Mouse (Mus musculus): ENCODE results near the gene Slc41a3.
"Not testable (repeated sequence)": the region's sequence is repeated elsewhere in the genome, so short reads cannot be mapped to it uniquely, and the experiment has no call there.

The Slc41a3 gene

DNA sequence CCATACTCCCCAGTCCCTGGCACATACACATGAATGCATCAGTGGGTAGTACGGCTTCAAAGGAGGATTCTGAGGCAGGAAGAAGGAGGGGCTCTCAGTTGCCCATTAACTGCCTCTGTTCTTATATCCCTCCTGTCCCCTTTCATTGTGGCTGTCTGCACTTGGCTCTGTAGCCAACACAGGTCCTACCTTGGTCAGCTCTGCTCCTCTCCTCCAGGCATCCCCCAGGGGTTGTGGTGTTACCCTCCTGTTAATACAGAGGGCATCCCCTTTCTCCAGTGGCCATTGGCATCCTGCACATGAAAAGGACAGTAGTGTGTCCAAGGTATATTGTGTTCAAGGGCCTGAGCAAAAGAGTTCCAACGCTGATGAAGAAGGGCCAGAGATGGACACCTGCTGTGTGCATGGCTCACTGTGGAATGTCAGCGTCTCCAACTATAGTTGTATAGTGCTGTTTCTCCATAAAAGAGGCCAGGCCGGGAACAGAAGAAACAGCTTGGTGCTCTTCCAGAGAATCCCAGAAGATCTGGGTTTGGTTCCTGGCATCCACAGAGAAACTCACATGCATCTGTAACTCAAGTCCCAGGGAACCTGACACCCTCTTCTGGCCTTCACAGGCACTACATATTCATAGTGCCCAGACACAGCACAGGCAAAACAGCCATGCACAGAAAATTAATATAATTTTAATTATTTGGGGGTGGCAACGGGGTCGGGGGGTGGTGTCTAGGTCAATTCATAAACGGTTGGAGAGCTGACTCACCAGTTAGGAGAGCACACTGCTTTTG, 20.9 kb downstream of the Slc41a3 start:
- no peak for DNase-seq

DNA sequence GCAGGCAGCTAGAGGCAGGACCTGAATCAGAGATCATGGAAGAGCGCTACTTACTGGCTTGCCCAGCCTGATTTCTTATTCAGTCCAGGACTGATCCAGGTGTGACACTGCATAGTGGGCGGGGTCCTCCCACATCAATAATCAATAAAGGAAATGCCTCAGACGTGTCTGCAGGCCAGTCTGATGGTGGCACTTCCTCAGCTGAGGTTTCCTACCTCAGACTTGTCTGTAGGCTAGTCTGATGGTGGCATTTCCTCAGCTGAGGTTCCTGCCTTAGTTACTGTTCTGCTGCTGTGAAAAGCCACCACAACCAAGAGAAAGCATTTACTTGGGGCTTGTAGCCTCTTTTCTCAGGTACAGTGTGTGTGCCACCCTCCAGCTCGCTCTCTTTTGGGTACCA, 23.0 kb downstream of the Slc41a3 start:
- DNase-seq = no peak

DNA sequence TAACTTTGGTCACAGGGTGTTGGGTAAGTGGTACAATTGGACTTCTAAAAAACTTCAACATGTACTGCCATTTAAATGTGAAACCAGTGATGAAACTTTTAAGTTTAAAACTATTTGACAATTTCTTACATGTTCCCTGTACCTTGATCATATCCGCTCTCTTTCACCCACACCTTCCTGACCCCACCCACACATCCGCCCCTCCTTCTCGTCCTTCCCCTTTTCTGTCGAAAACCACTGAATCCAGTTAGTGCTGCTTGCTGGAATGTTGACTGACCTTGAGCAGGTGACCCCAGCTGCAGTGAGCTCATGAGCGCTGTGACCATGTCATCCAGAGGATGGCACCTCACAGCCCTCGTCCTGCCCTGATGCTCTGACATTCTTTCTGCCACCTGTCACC, 25.0 kb downstream of the Slc41a3 start:
- no peak for DNase-seq

DNA sequence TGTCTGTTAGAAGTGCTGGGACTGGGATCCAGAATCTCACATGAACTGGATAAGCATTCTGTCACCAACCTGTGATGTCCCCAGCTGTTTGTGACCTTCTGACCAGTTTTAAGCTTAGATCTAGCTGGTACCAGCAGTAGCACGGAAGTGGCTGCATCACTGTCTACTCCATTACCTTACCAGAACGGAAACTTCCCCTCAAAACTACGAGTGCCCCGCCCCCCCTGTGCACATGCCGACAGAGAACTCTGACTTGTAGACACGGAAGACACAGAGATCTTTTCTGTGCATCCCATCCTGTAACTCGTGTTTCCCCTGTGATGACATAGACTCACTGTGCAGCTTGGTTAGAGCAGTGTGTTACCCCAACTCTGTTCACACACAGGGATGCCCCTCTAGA, 25.9 kb downstream of the Slc41a3 start:
- DNase-seq = no peak

DNA sequence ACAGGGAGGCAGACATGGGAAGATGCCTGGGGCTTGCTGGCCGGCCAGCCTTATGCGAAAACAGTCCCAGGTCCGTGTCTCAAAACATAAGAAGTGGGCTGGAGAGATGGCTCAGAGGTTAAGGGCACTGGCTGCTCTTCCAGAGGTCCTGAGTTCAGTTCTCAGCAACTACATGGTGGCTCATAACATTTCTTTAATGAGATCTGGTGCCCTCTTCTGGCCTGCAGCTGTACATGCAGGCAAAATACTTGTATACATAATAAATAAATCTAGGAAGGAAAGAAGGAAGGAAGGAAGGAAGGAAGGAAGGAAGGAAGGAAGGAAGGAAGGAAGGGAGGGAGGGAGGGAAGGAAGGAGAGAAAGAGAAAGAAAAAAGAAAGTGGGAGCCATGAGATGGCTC, 28.0 kb downstream of the Slc41a3 start:
- DNase-seq = not testable (repeated sequence)

DNA sequence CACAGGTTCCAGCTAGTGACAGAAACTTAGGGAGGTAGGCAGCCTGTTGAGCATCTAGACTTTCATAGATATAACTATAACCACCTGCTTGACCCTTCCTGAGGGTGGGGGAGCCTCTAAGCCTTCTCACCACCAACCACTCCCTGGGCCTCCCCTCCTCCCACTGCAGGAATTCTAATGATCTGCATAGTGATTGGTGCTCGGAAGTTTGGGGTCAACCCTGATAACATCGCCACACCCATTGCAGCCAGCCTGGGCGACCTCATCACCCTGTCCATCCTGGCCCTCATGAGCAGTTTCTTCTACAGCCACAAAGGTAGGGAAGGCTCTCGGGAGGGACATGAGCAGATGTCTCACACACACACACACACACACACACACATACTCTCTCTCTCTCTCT, 30.6 kb downstream of the Slc41a3 start:
- no peak for DNase-seq

DNA sequence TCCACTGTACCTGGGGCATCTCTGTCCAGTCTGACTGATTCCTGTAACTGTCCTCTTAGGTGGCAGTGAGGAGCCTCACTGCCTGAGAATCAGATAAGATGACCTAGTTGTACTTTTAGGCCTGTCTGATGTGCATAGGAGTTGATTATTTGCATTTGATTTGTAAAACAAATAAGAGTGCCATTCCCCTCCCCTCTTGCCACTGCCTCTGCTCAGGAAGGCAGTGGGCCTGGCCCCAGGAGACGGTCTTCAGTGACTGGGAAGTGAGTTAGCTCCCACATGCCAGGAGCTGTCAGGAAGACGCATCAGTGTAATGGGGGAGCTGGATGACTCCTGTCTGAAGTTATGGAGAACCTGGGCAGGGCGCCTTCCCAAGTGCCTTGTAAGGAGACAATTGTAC, 31.1 kb downstream of the Slc41a3 start:
- DNase-seq = no peak

DNA sequence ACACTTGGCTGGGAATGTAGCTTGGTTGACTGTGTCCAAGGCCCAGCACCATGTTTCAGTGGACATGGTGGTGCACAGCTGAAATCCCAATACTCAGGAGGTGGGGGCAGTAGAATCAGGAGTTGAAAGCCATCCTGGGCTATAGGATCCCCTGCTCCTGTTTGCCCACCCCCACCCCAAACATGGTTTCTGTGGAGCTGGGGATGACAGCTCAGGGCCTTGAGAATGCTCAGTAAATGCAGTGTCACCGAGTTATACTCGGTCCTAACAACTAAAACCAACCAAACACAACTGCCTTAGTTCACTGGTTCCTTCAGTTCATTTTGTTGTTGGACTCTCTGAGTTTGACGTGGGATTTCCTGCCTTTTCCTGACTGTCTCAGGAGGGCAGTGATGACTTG, 38.5 kb downstream of the Slc41a3 start:
- no peak for DNase-seq

DNA sequence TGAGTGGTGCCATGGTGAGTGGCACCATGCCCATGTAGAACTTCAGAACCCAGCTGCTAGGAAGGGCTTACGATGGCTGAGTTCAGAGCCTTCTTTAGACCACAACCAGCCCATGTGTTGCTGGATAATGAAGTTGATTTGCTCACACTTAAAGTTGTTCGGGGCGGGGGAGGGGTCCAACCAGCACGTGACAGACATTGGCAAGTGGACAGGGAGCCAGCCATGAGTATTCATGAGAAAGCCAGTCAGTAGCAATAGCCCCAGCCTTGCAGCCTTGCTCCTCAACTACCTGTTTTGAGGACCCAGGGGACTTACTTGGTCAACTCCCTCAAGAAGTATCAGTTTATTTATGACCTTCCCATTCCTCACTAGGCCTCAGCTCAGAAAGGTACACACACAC, 40.4 kb downstream of the Slc41a3 start:
- DNase-seq = no peak

DNA sequence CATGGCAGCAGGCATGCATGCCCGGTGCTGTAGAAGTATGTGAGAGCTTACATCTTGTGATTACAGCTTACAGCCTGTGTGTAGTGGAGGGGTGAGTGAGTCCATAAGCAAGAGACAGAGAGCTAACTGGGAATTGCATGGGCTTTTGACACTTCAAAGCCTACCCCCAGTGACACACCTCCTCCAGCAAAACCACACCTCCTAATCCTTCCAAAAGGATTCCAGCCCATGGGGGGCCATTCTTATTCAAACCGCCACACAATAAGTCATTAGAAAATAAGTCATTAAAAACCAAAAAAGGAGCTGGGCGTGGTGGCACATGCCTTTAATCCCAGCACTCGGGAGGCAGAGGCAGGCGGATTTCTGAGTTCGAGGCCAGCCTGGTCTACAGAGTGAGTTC, 43.9 kb downstream of the Slc41a3 start:
- DNase-seq = no peak

DNA sequence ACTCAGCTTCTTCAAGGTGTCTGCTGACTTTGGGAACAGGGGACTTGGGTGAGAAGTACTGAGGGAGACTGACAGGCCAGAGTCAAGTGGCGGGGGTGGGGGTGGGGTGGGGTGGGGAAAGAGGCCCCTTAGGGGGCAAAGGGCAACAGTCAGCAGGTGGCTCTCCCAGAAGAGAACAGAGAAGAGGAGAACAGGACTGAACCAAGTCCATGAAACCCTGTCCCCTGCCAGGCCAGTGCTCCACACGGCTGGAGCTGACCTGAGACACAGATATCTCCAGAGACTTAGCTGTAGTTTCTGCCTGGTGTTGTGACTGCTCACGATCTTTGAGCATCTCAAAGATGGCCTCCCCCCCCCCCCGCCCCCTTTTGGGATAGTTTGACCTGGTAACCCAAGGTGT, 44.8 kb downstream of the Slc41a3 start:
- DNase-seq = no peak

DNA sequence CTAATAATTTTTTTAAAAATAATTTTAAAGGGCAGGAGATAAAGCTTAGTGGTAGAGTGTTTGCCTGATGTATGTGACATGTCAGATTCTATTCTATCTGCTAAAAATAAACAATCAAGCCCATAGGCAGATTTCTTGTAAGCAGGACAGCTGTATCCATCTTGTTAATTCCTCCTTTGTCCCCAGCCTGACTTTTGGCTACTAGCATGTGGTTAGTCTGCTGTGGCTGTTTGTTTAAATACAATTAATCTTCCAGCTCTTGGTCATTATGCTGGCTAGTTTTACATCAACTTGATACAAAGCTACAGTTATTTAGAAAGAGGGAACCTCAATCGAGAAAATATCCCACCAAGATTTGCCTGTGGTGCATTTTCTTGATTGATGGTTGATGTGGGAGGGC, 46.1 kb downstream of the Slc41a3 start:
- no peak for DNase-seq

DNA sequence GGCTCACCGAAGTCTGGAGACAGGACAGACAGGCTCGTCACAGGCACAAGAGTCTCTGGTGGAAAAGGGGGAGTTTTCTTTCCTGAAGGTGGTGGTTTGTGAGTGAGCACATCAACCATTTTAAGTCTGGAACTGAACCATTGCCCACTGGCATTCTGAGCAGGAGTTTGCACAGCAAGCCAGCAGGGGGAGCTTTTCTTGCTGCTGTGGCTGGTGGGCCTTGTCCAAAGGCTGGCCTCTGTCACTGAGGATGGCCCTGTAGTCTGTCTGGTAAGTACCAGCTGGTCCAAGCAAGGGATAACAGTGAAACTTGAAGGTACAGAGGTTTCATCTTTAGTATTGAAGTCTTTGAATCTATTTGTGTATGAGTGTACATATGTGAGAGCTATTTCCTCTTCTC, 49.2 kb downstream of the Slc41a3 start:
- peak; percentile 47 for DNase-seq

DNA sequence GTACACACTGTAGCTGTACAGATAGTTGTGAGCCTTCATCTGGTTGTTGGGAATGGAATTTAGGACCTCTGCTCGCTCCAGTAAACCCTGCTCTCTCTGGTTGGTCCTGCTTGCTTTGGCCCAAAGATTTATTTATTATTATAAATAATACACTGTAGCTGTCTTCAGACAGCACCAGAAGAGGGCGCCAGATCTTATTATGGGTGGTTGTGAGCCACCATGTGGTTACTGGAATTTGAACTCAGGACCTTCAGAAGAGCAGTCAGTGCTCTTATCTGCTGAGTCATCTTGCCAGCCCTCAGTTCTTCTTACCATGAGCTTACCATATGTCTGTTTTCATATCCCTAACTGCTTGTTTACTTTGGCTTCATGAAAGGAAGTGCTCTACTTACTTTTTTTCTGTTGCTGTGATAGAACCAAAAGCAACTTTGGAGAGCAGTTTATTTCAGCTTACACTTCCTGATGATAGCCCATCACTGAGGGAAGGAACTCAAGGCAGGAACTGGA, 51.9 kb downstream of the Slc41a3 start:
- DNase-seq = not testable (repeated sequence)

DNA sequence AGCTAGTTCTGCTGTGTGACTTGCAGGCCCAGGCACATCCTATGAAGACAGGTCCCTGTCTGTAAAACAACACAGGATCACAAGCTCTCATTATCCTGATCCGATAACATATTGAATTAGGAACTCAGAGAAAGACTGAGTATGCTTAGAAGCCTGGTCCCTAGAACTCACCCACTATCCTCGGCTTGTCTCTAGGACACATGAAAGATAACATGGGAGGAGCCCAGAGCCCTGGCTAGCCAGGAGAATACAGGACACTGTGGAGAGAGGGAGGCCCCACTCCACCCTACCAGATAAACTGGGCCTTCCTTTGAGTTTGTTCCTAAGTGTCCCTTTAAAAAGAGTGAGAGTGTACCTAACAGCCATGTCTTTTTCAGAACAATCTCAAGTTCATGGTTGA, 55.4 kb downstream of the Slc41a3 start:
- no peak for DNase-seq

DNA sequence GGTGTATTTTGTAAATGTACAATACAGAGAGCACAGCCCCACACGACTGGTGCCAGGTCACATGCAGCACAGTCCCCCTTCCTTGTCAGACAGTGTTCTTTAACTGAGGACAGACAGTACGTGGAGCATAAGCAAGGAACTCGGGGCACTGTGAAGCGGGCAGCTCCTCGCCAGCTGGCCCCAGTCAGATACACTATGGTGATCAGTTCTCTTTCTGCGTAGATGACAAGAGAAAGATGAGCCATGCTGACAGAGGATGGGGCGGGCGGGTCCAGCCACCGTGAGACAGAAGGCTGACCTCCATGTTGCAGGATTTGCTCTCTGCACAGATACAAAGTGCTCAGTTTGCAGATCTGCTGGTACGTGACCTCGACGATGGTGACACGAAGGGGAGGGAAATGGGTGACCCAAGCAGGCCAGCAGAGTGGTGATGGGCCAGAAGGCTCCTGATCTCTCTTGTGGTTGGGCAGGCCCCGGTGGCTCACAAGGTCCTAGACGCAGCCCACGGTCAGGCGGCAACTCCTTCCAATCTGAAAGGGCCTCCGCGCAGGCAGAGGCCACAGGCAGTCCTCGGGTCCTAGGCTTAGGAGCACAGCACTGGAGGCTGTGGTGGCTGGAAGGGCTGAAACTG, 56.0 kb downstream of the Slc41a3 start:
- no peak for DNase-seq

DNA sequence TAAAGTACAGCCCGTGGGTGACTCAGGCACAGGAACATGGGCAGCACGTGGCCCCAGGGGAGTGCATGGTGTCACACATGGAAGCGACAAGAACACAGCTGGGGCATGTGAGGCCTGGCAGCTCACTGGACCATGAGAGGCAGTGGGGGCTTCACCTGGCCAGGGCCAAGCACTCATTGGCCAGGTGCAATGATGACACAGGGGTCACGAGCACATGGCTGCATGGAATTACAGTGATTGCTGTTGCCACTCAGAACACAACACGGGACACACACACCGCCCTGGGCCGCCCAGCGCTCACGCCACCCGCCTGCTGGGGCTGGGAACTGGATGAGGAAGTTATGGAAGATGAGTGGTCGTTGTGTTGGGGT, 56.5 kb downstream of the Slc41a3 start:
- no peak for DNase-seq

DNA sequence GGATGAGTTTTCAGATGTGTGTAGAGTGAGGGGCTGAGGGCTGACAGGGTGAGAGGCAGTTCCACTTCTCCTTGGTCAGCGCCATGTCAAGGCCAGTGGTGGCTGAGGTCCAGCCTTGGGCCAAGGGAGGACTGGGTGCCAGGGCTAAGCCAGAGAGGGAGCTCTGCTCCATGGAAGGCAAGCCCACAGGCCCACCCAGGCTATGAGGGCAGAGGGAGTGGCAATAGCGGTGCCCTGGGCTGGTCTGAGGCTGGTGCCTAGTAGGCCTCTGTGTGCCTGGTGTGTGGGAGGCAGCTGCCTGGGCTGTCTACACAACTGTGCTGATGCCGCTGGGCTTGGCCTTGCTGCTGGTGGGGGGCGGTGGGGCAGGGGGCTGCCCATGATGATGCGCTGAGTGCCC, 57.6 kb downstream of the Slc41a3 start:
- DNase-seq = no peak

DNA sequence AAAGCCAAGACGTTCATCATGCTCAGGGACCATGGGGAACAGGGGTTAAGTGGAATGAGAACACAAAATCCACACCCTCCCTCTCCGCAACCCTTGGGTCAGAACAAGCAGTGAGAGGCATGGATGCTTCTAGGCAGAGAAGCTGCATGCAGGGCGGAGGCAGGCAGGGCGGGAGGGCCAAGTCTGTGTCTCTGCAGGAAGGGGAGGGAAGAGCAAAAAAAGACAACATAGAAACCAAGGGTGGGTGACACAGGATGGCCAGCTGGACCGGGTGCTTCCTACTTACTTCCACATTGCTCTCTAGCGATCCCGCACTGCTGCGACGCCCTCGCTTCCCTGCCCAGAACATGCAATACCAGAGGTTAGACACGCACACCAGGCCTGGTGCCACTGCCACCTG, 59.2 kb downstream of the Slc41a3 start:
- no peak for DNase-seq

DNA sequence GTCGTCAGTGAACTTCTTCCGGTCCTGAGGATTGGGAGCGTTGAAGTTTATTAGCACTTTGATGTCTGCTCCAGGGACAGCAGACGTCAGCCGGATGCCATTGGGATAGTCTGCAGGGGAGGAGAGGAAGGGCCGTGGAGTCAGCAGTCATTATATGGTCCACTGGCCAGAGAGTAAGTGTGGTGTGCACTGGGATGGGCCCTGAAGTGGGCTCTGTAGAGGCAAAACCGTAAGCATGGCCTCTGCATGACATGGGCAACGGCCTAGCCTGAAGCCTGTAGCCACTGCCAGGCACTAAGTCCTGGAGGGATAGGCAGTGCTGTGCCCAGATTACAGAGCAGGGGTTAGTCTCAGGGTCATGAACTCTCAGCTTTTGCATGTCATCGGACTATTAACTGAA, 64.2 kb downstream of the Slc41a3 start:
- no peak for DNase-seq

DNA sequence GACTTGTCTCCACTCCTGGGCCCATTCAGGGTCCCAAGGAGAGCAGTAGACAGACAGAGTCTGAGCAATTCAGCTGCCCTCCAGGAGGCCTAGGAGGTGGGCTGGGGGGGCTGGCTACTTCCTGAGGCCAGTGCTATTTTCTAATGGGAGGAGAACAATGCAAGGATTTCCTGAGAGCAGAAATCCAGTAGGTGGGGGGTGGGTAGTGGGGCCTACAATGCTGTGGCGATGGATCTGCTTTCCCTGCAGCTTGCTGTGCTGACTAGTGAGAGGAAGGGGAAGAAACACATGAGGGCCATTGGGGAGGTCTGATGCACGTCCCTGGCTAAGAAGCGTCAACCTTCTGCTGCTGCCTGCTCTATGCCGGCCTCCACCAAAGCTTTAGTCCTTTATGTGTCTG, 74.2 kb downstream of the Slc41a3 start:
- DNase-seq = no peak

DNA sequence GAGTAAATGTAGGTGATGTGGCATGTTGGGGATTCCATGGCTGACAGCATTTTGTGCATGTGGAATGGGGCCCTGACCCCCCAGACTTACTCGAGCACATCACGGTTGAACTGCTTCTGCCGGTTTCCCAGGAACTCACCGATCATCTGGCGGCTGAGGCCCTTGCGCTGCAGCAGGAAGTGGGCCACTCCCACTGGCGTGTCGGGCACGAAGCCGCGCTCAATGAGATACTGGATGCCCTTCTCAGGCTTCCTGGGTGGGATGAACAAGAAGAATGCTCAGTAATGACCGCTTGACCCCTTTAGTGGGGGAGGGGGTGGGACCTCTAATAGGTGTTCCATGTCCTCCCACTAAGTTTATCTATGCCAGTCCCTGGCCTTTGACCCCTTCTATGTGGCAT, 75.9 kb downstream of the Slc41a3 start:
- DNase-seq = no peak

DNA sequence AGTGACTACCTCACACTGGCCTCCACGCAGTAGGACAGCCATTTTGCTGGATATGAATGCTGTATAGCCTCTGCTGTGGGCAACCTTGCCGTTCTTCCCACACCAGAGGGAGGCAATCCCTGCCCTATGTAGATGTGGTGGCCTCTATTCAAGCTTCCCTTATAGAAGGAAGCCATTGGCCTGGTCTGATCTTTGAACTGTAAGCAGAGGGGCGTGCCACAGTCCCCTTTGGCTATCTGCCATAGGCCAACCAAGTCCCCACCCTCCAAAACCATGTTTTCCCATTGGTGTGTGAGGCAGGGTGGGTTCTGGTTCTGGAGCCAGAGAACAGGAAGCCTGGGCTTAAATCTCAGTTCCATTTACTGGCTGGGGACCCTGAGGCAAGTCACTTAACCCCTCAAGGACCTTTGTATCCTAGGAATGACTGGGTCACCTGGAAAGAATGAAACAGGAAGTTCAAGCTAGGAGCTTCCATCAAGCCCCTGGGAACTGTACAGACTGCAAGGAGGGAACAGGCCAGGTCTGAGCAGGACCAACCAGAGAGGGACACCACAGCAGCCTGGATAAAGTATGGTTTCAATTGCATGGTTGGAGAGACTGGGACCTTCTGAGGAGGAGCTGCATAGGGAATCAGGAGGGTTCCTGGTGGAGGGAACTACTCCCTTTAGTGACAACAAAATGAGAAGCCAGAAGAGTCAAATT, 79.5 kb downstream of the Slc41a3 start:
- no peak for DNase-seq

DNA sequence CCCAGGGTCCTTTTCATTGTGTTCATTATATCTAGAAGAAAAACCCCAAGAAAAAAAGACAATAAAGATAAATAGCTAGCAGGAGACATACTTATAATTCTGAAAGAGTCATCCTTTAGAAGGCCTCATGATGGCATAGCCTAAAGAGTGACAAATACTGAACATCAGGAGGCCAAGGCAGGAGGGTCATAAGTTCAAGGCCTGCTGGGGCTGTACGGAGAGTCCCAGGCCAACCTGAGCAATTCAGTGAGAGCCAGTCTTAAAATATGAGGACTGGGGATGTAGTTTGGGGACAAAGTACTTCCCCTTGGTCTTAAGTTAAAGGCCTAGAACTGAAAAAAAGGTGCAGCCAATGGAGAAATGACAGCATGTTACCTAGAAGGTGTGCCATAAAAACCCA, 82.3 kb downstream of the Slc41a3 start:
- DNase-seq = no peak
